Mouse (Mus musculus) heart, embryonic 14.5 days (tissue): ENCODE data around the gene Ephx1. TPM values are rescaled to one million over a fixed set of nuclear protein-coding genes. Genes with fewer than 3 reads are reported as not detected.

ENCODE experiments used
- ATAC-seq: fragments of 200-750 bp; cut with Nextera tagmentation; 2 replicates; pipeline ENCODE4 v1.8.0; 2017; ENCODE audit warnings: low read depth, moderate TSS enrichment; ENCODE audit not compliant: insufficient number of reproducible peaks, insufficient read depth, low FRiP score
- H3K27ac ChIP-seq, 2 experiments: fragments of 200-500 bp in 1 of 2; fragments of 300-500 bp in 1 of 2; sonication (generic) in 1 of 2; replicated peaks in 1 of 2; 2 replicates each; pipeline ENCODE4 v1.5.1; 2012 to 2014; ENCODE audit warnings: low read depth in 2 of 2, low read length in 2 of 2, control low read depth in 1 of 2, mild to moderate bottlenecking in 1 of 2, mixed read lengths in 1 of 2; ENCODE audit not compliant: control insufficient read depth in 1 of 2, insufficient read depth in 1 of 2
- H3K27me3 ChIP-seq: fragments of 300-500 bp; sonication (generic); 2 replicates; pipeline ENCODE4 v1.6.1; 2014; ENCODE audit warnings: mild to moderate bottlenecking, low read length, control low read depth; ENCODE audit not compliant: control insufficient read depth, insufficient read depth
- H3K36me3 ChIP-seq: fragments of 300-500 bp; sonication (generic); 2 replicates; pipeline ENCODE4 v1.6.1; 2014; ENCODE audit warnings: mild to moderate bottlenecking, control low read depth, low read length, mixed read lengths; ENCODE audit not compliant: control insufficient read depth, insufficient read depth
- H3K4me1 ChIP-seq, 2 experiments: fragments of 200-500 bp in 1 of 2; fragments of 300-500 bp in 1 of 2; sonication (generic) in 1 of 2; 2 replicates each; pipeline ENCODE4 v1.6.1; 2012 to 2014; ENCODE audit warnings: low read length in 2 of 2, control low read depth in 1 of 2, mixed read lengths in 1 of 2; ENCODE audit not compliant: control insufficient read depth in 2 of 2, insufficient read depth in 2 of 2
- H3K4me2 ChIP-seq: fragments of 300-500 bp; sonication (generic); 2 replicates; pipeline ENCODE4 v1.6.1; 2014; ENCODE audit warnings: mild to moderate bottlenecking, low read length
- H3K4me3 ChIP-seq, 2 experiments: fragments of 200-500 bp in 1 of 2; fragments of 300-500 bp in 1 of 2; sonication (generic) in 1 of 2; 2 replicates each; pipeline ENCODE4 v1.5.1; 2012 to 2014; ENCODE audit warnings: low read length in 2 of 2, mild to moderate bottlenecking in 2 of 2, control low read depth in 1 of 2, low read depth in 1 of 2, moderate library complexity in 1 of 2; ENCODE audit not compliant: control insufficient read depth in 1 of 2, insufficient read depth in 1 of 2
- H3K9ac ChIP-seq: fragments of 300-500 bp; sonication (generic); 2 replicates; pipeline ENCODE4 v1.6.1; 2014; ENCODE audit warnings: mild to moderate bottlenecking, low read length
- H3K9me3 ChIP-seq: fragments of 300-500 bp; sonication (generic); 2 replicates; pipeline ENCODE4 v1.6.1; 2016; ENCODE audit warnings: low read length, control low read depth; ENCODE audit not compliant: control insufficient read depth
- WGBS: fragments of 180-500 bp; shearing (Covaris S2); extraction: QIAGEN DNeasy Blood & Tissue Kit; methylation state at CpG from one replicate; pipeline ENCODE4 v1.1.7; 2014; 5-methylcytosine and 5-hydroxymethylcytosine counted together
- polyA plus RNA-seq: library from polyadenylated mRNA; unstranded; fragments of >200 nt; fragmentation: Nextera tagmentation; extraction: Ambion mirVana; gene quantifications from 2 replicates; pipeline ENCODE4 v1.2.1, GENCODE M21; 2014

Gene Ephx1
- polyA plus RNA-seq, 1 experiment from 2014 or later = 10.5 TPM

DNA sequence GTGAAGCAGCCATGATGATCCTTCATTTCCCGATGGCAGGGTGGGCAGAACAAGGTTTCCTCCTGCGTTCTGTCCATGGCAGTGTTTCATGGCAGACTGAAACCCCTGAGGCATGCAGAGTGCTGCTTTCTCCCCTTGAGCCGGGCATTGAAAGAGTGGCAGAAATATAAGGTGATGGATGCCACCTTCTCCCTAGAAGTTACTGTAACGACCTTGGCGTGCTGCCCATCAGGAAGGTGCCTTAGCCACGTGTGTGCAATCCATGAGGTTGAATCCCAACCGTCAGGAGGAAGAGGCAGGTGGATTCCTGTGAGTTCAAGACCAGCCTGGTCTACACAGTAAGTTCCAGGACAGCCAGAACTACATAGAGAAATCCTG is 773 bp upstream of the Ephx1 start:
- Histone ChIP-seq H3K27me3 (peaks cover 5% of the 10 kb centered on the region; the same call in 1 of the 2 replicates), H3K27ac (no peak overlapping the region), H3K9me3 (no peaks in the 10 kb centered on the region), H3K36me3 (no peaks in the 10 kb centered on the region), H3K4me1 (peaks cover 0 to 2% of the 10 kb centered on the region in 2 experiments; a peak in 1 of 4 replicates), H3K4me2 (no peak overlapping the region), H3K9ac (no peak overlapping the region), H3K4me3 (no peak overlapping the region)
- WGBS = 65% methylated on average over 7 of the region's 7 CpGs
- ATAC-seq = no peak

DNA sequence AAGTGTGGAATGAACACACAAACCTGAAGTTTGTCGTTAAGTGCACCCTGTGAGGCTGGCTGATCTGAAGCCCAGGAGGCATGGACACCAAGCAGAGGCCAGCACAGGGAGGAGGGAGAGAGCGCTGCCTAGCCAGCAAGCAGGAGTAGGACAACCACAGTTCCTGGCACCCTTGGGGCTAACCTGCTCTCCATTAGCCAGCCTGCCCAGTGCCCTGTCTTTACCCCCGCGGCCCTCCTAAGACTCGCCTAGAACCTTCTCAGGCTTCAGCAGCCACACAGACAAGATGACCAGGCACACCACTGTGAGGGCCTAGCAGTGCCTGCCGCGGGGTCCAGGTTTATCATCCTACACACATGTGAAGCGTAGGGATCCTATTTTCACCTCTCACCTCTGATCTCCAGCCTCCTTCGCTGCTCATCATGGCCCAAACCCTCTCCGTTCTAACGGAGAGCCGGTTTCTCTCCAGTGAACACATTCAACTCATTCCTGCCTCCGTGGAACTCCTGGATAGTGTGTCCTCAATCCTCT is 2.7 kb downstream of the Ephx1 start:
- H3K4me1 ChIP-seq = peaks cover 11 to 14% of the 10 kb centered on the region in 2 experiments
- no peak overlapping the region for H3K4me3 ChIP-seq
- WGBS = 58% methylated on average over 13 of the region's 13 CpGs
- H3K27ac ChIP-seq = no peak overlapping the region
- H3K9me3 ChIP-seq = no peaks in the 10 kb centered on the region
- H3K27me3 ChIP-seq = no peaks in the 10 kb centered on the region
- no peak for ATAC-seq
- H3K36me3 ChIP-seq = no peaks in the 10 kb centered on the region
- H3K4me2 ChIP-seq = no peak overlapping the region
- H3K9ac ChIP-seq = no peak overlapping the region; the same call in 1 of the 2 replicates

DNA sequence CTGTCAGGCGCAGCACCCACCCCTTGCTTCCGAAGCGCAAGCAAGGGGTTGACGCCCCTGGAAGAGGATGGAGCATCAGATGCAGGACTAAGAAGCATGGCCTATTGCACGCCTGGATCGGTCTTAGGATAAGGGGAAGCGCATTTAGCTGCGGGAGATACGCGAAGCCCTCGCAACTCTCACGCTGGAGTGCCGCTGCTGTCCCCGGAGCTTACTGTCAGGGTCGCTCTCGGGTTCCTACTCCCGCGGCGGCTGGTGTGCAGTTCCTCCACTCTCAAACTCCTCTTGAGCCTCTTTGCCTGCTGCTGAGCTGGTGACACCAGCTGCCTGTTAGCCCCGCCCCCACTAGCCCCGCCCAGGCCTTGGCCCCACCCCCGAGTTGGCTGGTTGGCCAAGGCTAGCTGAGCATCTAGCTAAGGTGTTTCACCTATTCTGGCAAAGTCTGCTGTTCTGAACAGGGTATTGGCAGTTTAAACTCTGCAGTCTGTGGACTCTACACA is 3.4 kb downstream of the Ephx1 start:
- peak overlapping the region; percentile 70 for H3K9ac ChIP-seq
- H3K36me3 ChIP-seq = no peaks in the 10 kb centered on the region
- peak overlapping the region; percentile 52 to 53 for H3K4me3 ChIP-seq
- no peaks in the 10 kb centered on the region for H3K9me3 ChIP-seq
- no peaks in the 10 kb centered on the region for H3K27me3 ChIP-seq
- peaks cover 11 to 14% of the 10 kb centered on the region in 2 experiments for H3K4me1 ChIP-seq
- WGBS = under 1% methylated on average over 22 of the region's 22 CpGs
- ATAC-seq = peak; percentile 55; the same call in 1 of the 2 replicates
- H3K27ac ChIP-seq = peak overlapping the region; percentile 68 to 83
- peak overlapping the region; percentile 94 for H3K4me2 ChIP-seq

DNA sequence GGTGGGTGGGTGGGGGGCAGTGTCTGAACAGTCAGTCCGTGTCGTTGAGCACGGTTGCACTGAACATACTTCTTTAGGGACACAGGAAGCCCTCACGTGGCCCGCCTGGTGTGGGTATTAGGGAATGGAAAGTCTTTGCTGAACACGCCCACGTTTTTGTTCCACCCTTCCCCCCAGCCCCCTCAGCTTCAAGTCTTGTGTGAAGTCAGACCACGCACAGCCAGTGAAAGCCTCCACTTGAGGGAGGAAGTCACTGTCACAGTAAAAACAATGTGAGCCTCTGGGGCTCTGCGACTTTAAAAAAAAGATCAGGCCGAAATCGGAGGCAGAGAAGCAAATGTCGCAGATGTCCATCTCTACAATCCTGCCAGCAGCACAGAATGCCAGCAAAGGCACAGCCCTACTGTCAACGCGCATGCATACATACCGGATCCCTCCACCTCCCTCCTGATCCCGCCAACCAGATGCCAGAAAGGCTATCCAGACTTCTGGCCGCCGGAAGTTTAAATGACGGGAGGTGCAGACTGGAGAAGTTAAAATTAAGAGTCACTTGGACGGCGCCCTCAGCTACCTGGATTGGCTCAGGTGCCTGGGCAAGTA is 4.1 kb downstream of the Ephx1 start:
- H3K27ac ChIP-seq = peak overlapping the region; percentile 71 to 83
- peak; percentile 66 for ATAC-seq
- H3K27me3 ChIP-seq = no peaks in the 10 kb centered on the region
- no peaks in the 10 kb centered on the region for H3K36me3 ChIP-seq
- peak overlapping the region; percentile 94 for H3K4me2 ChIP-seq
- H3K4me3 ChIP-seq = peak overlapping the region; percentile 52 to 53
- H3K9ac ChIP-seq = peak overlapping the region; percentile 70
- under 1% methylated on average over 21 of the region's 21 CpGs for WGBS
- H3K9me3 ChIP-seq = no peaks in the 10 kb centered on the region
- peaks cover 11 to 14% of the 10 kb centered on the region in 2 experiments for H3K4me1 ChIP-seq

DNA sequence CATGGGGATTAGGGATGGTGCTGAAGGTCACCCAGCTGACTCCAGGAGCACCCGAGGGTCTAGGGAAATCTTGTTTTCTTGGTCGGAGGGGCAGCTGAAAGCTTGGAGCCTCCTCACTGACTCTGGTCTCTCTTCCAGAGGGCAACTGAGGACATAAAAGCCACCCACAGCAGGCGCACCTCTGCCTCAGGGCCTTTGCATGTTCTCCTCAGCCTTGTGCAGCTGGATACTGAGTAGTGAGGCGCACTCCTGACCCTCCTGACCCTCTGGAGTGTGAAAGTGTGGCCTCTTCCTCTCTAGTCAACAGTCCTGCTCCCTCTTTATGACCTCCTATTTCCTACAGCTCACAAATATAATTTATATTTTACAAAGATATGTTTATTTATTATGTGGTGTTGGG is 4.7 kb downstream of the Ephx1 start:
- peak overlapping the region; percentile 73 to 83 for H3K27ac ChIP-seq
- 0 out of 4 replicates have a peak overlapping the region, but pooled peaks of 1 of the 2 experiments have one; percentile 53 for H3K4me3 ChIP-seq
- H3K27me3 ChIP-seq = no peaks in the 10 kb centered on the region
- ATAC-seq = no peak
- H3K36me3 ChIP-seq = no peaks in the 10 kb centered on the region
- 72% methylated on average over 4 of the region's 4 CpGs for WGBS
- H3K4me1 ChIP-seq = peaks cover 11 to 14% of the 10 kb centered on the region in 2 experiments
- peak overlapping the region; percentile 70 for H3K9ac ChIP-seq
- peak overlapping the region; percentile 94 for H3K4me2 ChIP-seq
- no peaks in the 10 kb centered on the region for H3K9me3 ChIP-seq

DNA sequence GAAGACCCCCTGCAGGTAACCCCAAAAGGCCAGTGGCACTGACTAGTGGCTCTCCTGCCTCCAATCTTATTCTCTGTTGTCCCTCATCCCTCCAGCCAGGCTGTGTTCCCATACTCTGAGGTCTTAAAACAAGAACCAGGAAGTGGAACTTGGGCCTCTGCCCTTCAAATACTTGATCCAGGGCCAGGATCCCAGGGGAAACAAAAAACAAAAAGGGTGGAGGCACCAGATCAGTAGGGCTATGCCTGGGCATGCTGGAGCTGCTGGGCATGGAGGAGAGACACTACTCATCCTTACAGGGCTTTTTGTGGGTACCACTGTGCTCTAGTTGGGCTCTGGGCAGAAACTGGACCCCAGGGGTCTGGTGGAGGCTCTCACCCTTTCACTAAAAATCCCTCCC is 5.1 kb downstream of the Ephx1 start:
- H3K9me3 ChIP-seq = no peaks in the 10 kb centered on the region
- H3K4me2 ChIP-seq = peak overlapping the region; percentile 94; the same call in 1 of the 2 replicates
- H3K27ac ChIP-seq = peak overlapping the region; percentile 73 to 83
- H3K9ac ChIP-seq = peak overlapping the region; percentile 70; the same call in 1 of the 2 replicates
- no peak for ATAC-seq
- no peaks in the 10 kb centered on the region for H3K36me3 ChIP-seq
- peaks cover 11 to 16% of the 10 kb centered on the region in 2 experiments for H3K4me1 ChIP-seq
- no peak overlapping the region for H3K4me3 ChIP-seq
- no peaks in the 10 kb centered on the region for H3K27me3 ChIP-seq

DNA sequence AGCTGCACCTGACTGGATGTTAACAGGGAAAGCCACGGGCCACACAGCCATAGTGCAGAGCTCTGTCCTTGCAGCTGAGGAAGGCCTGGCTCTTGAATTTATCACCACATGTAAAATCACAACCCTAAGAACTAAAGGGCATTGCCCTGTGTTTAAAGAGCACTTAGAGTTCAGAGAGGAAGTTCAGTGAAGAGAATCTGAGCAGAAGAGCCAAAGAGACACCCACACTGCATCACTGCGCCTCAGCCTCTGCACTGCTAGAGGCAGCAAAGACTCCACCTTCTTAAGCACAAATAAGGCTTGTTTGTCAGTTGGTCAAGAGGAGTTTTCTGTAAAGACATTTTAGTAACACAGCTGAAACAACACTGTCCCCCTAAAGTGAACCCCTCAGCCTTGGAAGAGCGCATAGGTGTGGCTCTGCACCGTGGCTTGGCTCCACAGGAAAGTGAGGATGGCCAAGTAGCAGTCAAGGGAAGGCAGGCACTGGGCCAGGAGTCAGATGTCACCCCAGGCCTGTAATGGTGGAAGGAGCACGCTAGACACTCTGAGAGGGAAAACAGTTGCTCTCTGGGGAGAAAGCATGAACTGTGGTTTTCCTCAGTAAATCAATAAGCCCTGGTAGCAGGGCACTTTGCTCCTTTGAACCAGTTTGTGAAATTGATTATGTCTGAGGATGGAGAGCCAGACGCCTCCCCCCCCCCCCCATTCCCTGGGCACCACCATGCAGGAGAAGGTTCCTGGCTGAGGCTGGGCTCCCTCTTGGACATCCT is 5.8 kb downstream of the Ephx1 start:
- Histone ChIP-seq H3K9me3 (no peaks in the 10 kb centered on the region), H3K27me3 (no peaks in the 10 kb centered on the region), H3K27ac (peak overlapping the region in 1 of 2 experiments; percentile 83; a peak in 2 of 4 replicates), H3K36me3 (no peaks in the 10 kb centered on the region), H3K9ac (no peak overlapping the region), H3K4me3 (no peak overlapping the region), H3K4me1 (peaks cover 15 to 23% of the 10 kb centered on the region in 2 experiments), H3K4me2 (peak overlapping the region; percentile 94; the same call in 1 of the 2 replicates)
- 62% methylated on average over 5 of the region's 6 CpGs for WGBS
- no peak for ATAC-seq
